Mouse (Mus musculus) gastrocnemius, postnatal 4 days (tissue): Measurements from ENCODE around the gene Angptl3. TPM values are rescaled to one million over a fixed set of nuclear protein-coding genes. Genes with fewer than 3 reads are reported as not detected.

Experiments
- total RNA-seq, 2 experiments: library from RNA; stranded (reverse); gene quantifications; 2 replicates each; pipeline ENCODE4 v1.2.3; 2021

The Angptl3 gene
- total RNA-seq, 2 experiments from 2014 or later: 0.65 TPM; not detected in 1

Other genes starting within 250 kb of the Angptl3 start
- gene Kank4, start 213.4 kb upstream of the Angptl3 start, total RNA-seq: 1 to 10 TPM; 7.0 to 7.7 TPM
- not detected for gene I0C0044D17Rik, start 207.1 kb upstream of the Angptl3 start, total RNA-seq
- 10 to 100 TPM; 36.8 to 36.9 TPM for gene Usp1, start 107.1 kb upstream of the Angptl3 start, total RNA-seq
- 10 to 100 TPM; 57.9 to 63.0 TPM for gene Dock7, start 90.0 kb downstream of the Angptl3 start, total RNA-seq
- gene Atg4c, start 163.0 kb downstream of the Angptl3 start, total RNA-seq: 10 to 100 TPM in 1 of 2 experiments, 1 to 10 TPM in 1; 7.8 to 11.6 TPM